Mouse (Mus musculus) natural killer cell, adult 2 months (primary cell): ENCODE measurements around the gene Nfix.
A peak's percentile ranks its signal among the peaks of the same experiment; 100 is the strongest.

Source experiments
- DNase-seq, 2 experiments: peaks; one replicate each; pipeline ENCODE4 v3.0.0; 2022; ENCODE audit warnings: low spot score in 2 of 2

Gene Nfix

GRCm38 (mm10) chr8:84738266-84738665 lies 61.9 kb downstream of the Nfix start:
- no peak for DNase-seq

- peak; percentile 68 to 82 for DNase-seq
Observed at GRCm38 (mm10) chr8:84737608-84738007, 62.5 kb downstream of the Nfix start.

GRCm38 (mm10) chr8:84736521-84736920 lies 63.6 kb downstream of the Nfix start:
- DNase-seq, result no peak

GRCm38 (mm10) chr8:84735597-84735996 lies 64.5 kb downstream of the Nfix start:
- DNase-seq, result no peak

GRCm38 (mm10) chr8:84734680-84735079 lies 65.5 kb downstream of the Nfix start:
- no peak for DNase-seq

- no peak for DNase-seq
Observed at GRCm38 (mm10) chr8:84733959-84734358, 66.2 kb downstream of the Nfix start.

GRCm38 (mm10) chr8:84732996-84733395 lies 67.1 kb downstream of the Nfix start:
- no peak for DNase-seq

- DNase-seq, result no peak
Observed at GRCm38 (mm10) chr8:84732545-84732944, 67.6 kb downstream of the Nfix start.

- DNase-seq, result no peak
Observed at GRCm38 (mm10) chr8:84731371-84732177, 68.6 kb downstream of the Nfix start.

- no peak for DNase-seq
Observed at GRCm38 (mm10) chr8:84730541-84731370, 69.4 kb downstream of the Nfix start.

- no peak for DNase-seq
Observed at GRCm38 (mm10) chr8:84729921-84730362, 70.2 kb downstream of the Nfix start.

GRCm38 (mm10) chr8:84728474-84728873 lies 71.7 kb downstream of the Nfix start:
- no peak for DNase-seq

- DNase-seq, result no peak
Observed at GRCm38 (mm10) chr8:84725941-84726259, 74.2 kb downstream of the Nfix start.

GRCm38 (mm10) chr8:84725246-84725940 lies 74.8 kb downstream of the Nfix start:
- DNase-seq, result no peak

GRCm38 (mm10) chr8:84724683-84725082 lies 75.5 kb downstream of the Nfix start:
- no peak for DNase-seq

GRCm38 (mm10) chr8:84723571-84723900 lies 76.6 kb downstream of the Nfix start:
- DNase-seq, result no peak

- peak; percentile 44 to 45 for DNase-seq
Observed at GRCm38 (mm10) chr8:84722850-84723570, 77.1 kb downstream of the Nfix start, which contains the start of gene G430095P16Rik. Gene G430095P16Rik (plus strand): TSS chr8:84723007.

- DNase-seq, result no peak
Observed at GRCm38 (mm10) chr8:84722530-84722849, 77.7 kb downstream of the Nfix start.

- no peak for DNase-seq
Observed at GRCm38 (mm10) chr8:84718959-84719690, 81.0 kb downstream of the Nfix start.

- no peak for DNase-seq
Observed at GRCm38 (mm10) chr8:84718476-84718875, 81.7 kb downstream of the Nfix start.

GRCm38 (mm10) chr8:84716790-84717189 lies 83.4 kb downstream of the Nfix start:
- no peak for DNase-seq
